Mouse (Mus musculus) erythroblast, embryonic 14.5 days (primary cell): Measurements from ENCODE around the gene Rhobtb1.

Experiments
- GATA1 ChIP-seq: IDR thresholded peaks from 2 replicates; pipeline ENCODE4 v1.6.1; 2012; ENCODE audit warnings: low read length, inconsistent platforms, mixed read lengths
- TAL1 ChIP-seq: IDR thresholded peaks from 3 replicates; pipeline ENCODE4 v1.6.1; 2012; ENCODE audit warnings: low read length, inconsistent platforms, mixed read lengths

GRCm38 (mm10) chr10:69335611-69336010 is 184.4 kb downstream of the Rhobtb1 start:
- TF ChIP-seq GATA1 = no peak
- TF ChIP-seq TAL1 = no peak
